Mouse (Mus musculus) liver, embryonic 15.5 days (tissue): Measurements from ENCODE around the gene Olfr322. TPM values are rescaled to one million over a fixed set of nuclear protein-coding genes. Genes with fewer than 3 reads are reported as not detected.
A peak's percentile ranks its signal among the peaks of the same experiment; 100 is the strongest.

Experiments used
- ATAC-seq: fragments of 200-750 bp; cut with Nextera tagmentation; 2 replicates; pipeline ENCODE4 v1.8.0; 2017; ENCODE audit warnings: moderate number of reproducible peaks, mild to moderate bottlenecking, moderate library complexity; ENCODE audit not compliant: insufficient read depth
- H3K27ac ChIP-seq: fragments of 300-500 bp; sonication (generic); replicated peaks from 2 replicates; pipeline ENCODE4 v1.5.1; 2015; ENCODE audit warnings: mild to moderate bottlenecking, inconsistent platforms
- H3K27me3 ChIP-seq: fragments of 300-500 bp; sonication (generic); 2 replicates; pipeline ENCODE4 v1.6.1; 2015; ENCODE audit warnings: mild to moderate bottlenecking, inconsistent platforms
- H3K36me3 ChIP-seq: fragments of 300-500 bp; sonication (generic); replicated peaks from 2 replicates; pipeline ENCODE4 v1.6.1; 2015; ENCODE audit warnings: moderate library complexity, mild to moderate bottlenecking, inconsistent platforms
- H3K4me1 ChIP-seq: fragments of 300-500 bp; sonication (generic); replicated peaks from 2 replicates; pipeline ENCODE4 v1.6.1; 2015; ENCODE audit warnings: inconsistent platforms
- H3K4me2 ChIP-seq: fragments of 300-500 bp; sonication (generic); 2 replicates; pipeline ENCODE4 v1.6.1; 2015; ENCODE audit warnings: moderate library complexity, mild to moderate bottlenecking, inconsistent platforms
- H3K4me3 ChIP-seq: fragments of 300-500 bp; sonication (generic); replicated peaks from 2 replicates; pipeline ENCODE4 v1.5.1; 2015; ENCODE audit warnings: mild to moderate bottlenecking, inconsistent platforms
- H3K9ac ChIP-seq: fragments of 300-500 bp; sonication (generic); 2 replicates; pipeline ENCODE4 v1.6.1; 2015; ENCODE audit warnings: moderate library complexity, mild to moderate bottlenecking, inconsistent platforms
- H3K9me3 ChIP-seq: fragments of 300-500 bp; sonication (generic); replicated peaks from 2 replicates; pipeline ENCODE4 v1.6.1; 2016; ENCODE audit warnings: inconsistent platforms
- WGBS: fragments of 180-500 bp; shearing (Covaris S2); methylation state at CpG from one replicate; pipeline ENCODE4 v1.1.7; 2015; ENCODE audit warnings: mixed read lengths; ENCODE audit not compliant: insufficient replicate concordance; 5-methylcytosine and 5-hydroxymethylcytosine counted together
- polyA plus RNA-seq: library from polyadenylated mRNA; unstranded; fragments of >200 nt; fragmentation: Nextera tagmentation; extraction: Ambion mirVana; gene quantifications from 2 replicates; pipeline ENCODE4 v1.2.1, GENCODE M21; 2015

The Olfr322 gene
- polyA plus RNA-seq, result not detected in 2 replicates

- no peak within 1 kb of the TSS for H3K4me3 ChIP-seq
- no peak within 1 kb of the TSS for H3K4me2 ChIP-seq
- WGBS, result 72% methylated on average over 4 of the region's 4 CpGs
- H3K9me3 ChIP-seq, result no peaks in the 10 kb centered on the region
- no peaks in the 10 kb centered on the region for H3K36me3 ChIP-seq
- no peaks in the 10 kb centered on the region for H3K27me3 ChIP-seq
- no peak within 1 kb of the TSS for H3K9ac ChIP-seq
- H3K27ac ChIP-seq, result no peak within 1 kb of the TSS
- ATAC-seq, result no peak
- H3K4me1 ChIP-seq, result no peaks in the 10 kb centered on the region
These were observed at the start of gene Olfr322 for GRCm38 (mm10) chr11:58658596-58658995. Olfr322 (plus strand) TSS chr11:58658782.

- Histone ChIP-seq H3K27me3 (no peaks in the 10 kb centered on the region), H3K9me3 (no peaks in the 10 kb centered on the region), H3K4me1 (no peaks in the 10 kb centered on the region), H3K4me3 (no peak overlapping the region), H3K36me3 (no peaks in the 10 kb centered on the region), H3K27ac (no peak overlapping the region), H3K4me2 (no peak overlapping the region), H3K9ac (no peak overlapping the region)
- ATAC-seq, result no peak
- 43% methylated on average over 3 of the region's 3 CpGs for WGBS
These were observed 45.2 kb upstream of the Olfr322 start for GRCm38 (mm10) chr11:58613359-58613758.

GRCm38 (mm10) chr11:58614526-58614925 lies 44.1 kb upstream of the Olfr322 start:
- H3K27me3 ChIP-seq, result no peaks in the 10 kb centered on the region
- no peak overlapping the region for H3K4me3 ChIP-seq
- H3K36me3 ChIP-seq, result no peaks in the 10 kb centered on the region
- no peak overlapping the region for H3K9ac ChIP-seq
- no peak overlapping the region for H3K27ac ChIP-seq
- H3K4me1 ChIP-seq, result no peaks in the 10 kb centered on the region
- no peak for ATAC-seq
- no peak overlapping the region for H3K4me2 ChIP-seq
- no peaks in the 10 kb centered on the region for H3K9me3 ChIP-seq

GRCm38 (mm10) chr11:58615975-58616374 lies 42.6 kb upstream of the Olfr322 start, which contains the start of gene 2210407C18Rik:
2210407C18Rik (minus strand) TSS chr11:58616075.
- Histone ChIP-seq H3K9ac (no peak within 1 kb of the TSS), H3K4me2 (no peak within 1 kb of the TSS), H3K4me3 (no peak within 1 kb of the TSS), H3K9me3 (no peaks in the 10 kb centered on the region), H3K4me1 (no peaks in the 10 kb centered on the region), H3K36me3 (no peaks in the 10 kb centered on the region), H3K27ac (no peak within 1 kb of the TSS), H3K27me3 (no peaks in the 10 kb centered on the region)
- ATAC-seq, result no peak
- WGBS, result 65% methylated on average over 4 of the region's 4 CpGs

- Histone ChIP-seq H3K9me3 (no peaks in the 10 kb centered on the region), H3K4me2 (no peak overlapping the region), H3K27me3 (peaks cover 2% of the 10 kb centered on the region; the same call in 1 of the 2 replicates), H3K36me3 (no peaks in the 10 kb centered on the region), H3K4me3 (no peak overlapping the region), H3K4me1 (no peaks in the 10 kb centered on the region), H3K9ac (no peak overlapping the region), H3K27ac (no peak overlapping the region)
- ATAC-seq, result no peak
- WGBS, result 47% methylated on average over 3 of the region's 3 CpGs
These were observed 40.2 kb upstream of the Olfr322 start for GRCm38 (mm10) chr11:58618369-58618768.

GRCm38 (mm10) chr11:58618793-58619192 lies 39.8 kb upstream of the Olfr322 start:
- H3K36me3 ChIP-seq, result no peaks in the 10 kb centered on the region
- WGBS, result 62% methylated on average over 6 of the region's 6 CpGs
- H3K27me3 ChIP-seq, result peaks cover 4% of the 10 kb centered on the region; the same call in 1 of the 2 replicates
- H3K4me3 ChIP-seq, result no peak overlapping the region
- no peak for ATAC-seq
- no peaks in the 10 kb centered on the region for H3K9me3 ChIP-seq
- H3K27ac ChIP-seq, result no peak overlapping the region
- no peak overlapping the region for H3K4me2 ChIP-seq
- H3K4me1 ChIP-seq, result no peaks in the 10 kb centered on the region
- H3K9ac ChIP-seq, result no peak overlapping the region

- H3K4me3 ChIP-seq, result no peak overlapping the region
- no peak overlapping the region for H3K27ac ChIP-seq
- no peaks in the 10 kb centered on the region for H3K36me3 ChIP-seq
- H3K4me2 ChIP-seq, result no peak overlapping the region
- H3K27me3 ChIP-seq, result peaks cover 4% of the 10 kb centered on the region; the same call in 1 of the 2 replicates
- WGBS, result 34% methylated on average over 4 of the region's 4 CpGs
- no peak for ATAC-seq
- no peaks in the 10 kb centered on the region for H3K9me3 ChIP-seq
- no peaks in the 10 kb centered on the region for H3K4me1 ChIP-seq
- H3K9ac ChIP-seq, result no peak overlapping the region
These were observed 32.4 kb upstream of the Olfr322 start for GRCm38 (mm10) chr11:58626146-58626545.

- H3K36me3 ChIP-seq, result no peaks in the 10 kb centered on the region
- no peaks in the 10 kb centered on the region for H3K4me1 ChIP-seq
- no peak within 1 kb of the TSS for H3K9ac ChIP-seq
- no peaks in the 10 kb centered on the region for H3K27me3 ChIP-seq
- no peak within 1 kb of the TSS for H3K4me2 ChIP-seq
- no peaks in the 10 kb centered on the region for H3K9me3 ChIP-seq
- WGBS, result 52% methylated on average over 5 of the region's 5 CpGs
- ATAC-seq, result no peak
- H3K27ac ChIP-seq, result no peak within 1 kb of the TSS
- H3K4me3 ChIP-seq, result no peak within 1 kb of the TSS
These were observed 28.2 kb upstream of the Olfr322 start, which contains the start of gene Olfr323 for GRCm38 (mm10) chr11:58630401-58630800. Olfr323 (minus strand) TSS chr11:58630501.

GRCm38 (mm10) chr11:58634878-58635277 lies 23.7 kb upstream of the Olfr322 start:
- Histone ChIP-seq H3K4me2 (no peak overlapping the region), H3K27ac (no peak overlapping the region), H3K27me3 (peaks cover 2% of the 10 kb centered on the region; the same call in 1 of the 2 replicates), H3K36me3 (no peaks in the 10 kb centered on the region), H3K4me1 (peaks cover 29% of the 10 kb centered on the region), H3K4me3 (no peak overlapping the region), H3K9me3 (no peaks in the 10 kb centered on the region), H3K9ac (no peak overlapping the region)
- WGBS, result 56% methylated on average over 4 of the region's 4 CpGs
- ATAC-seq, result no peak

GRCm38 (mm10) chr11:58636376-58636977 lies 22.1 kb upstream of the Olfr322 start:
- no peak overlapping the region for H3K4me2 ChIP-seq
- no peaks in the 10 kb centered on the region for H3K9me3 ChIP-seq
- peak overlapping the region; percentile 27; the same call in 1 of the 2 replicates for H3K9ac ChIP-seq
- H3K4me3 ChIP-seq, result no peak overlapping the region
- ATAC-seq, result no peak
- no peak overlapping the region for H3K27ac ChIP-seq
- WGBS, result 10% methylated on average over 3 of the region's 4 CpGs
- no peaks in the 10 kb centered on the region for H3K36me3 ChIP-seq
- peaks cover 11% of the 10 kb centered on the region; the same call in 1 of the 2 replicates for H3K27me3 ChIP-seq
- peaks cover 38% of the 10 kb centered on the region for H3K4me1 ChIP-seq

GRCm38 (mm10) chr11:58638176-58638701 lies 20.3 kb upstream of the Olfr322 start:
- Histone ChIP-seq H3K27ac (peak overlapping the region; percentile 99; the same call in 1 of the 2 replicates), H3K9ac (no peak overlapping the region), H3K4me3 (no peak overlapping the region), H3K4me2 (no peak overlapping the region), H3K36me3 (peaks cover 6% of the 10 kb centered on the region), H3K27me3 (peaks cover 11% of the 10 kb centered on the region; the same call in 1 of the 2 replicates), H3K9me3 (no peaks in the 10 kb centered on the region), H3K4me1 (peaks cover 51% of the 10 kb centered on the region)
- no peak for ATAC-seq
- whole genome bisulfite sequencing, result 72% methylated on average over 7 of the region's 7 CpGs
